Mouse (Mus musculus) spleen, adult 2 months (tissue): ENCODE measurements around the gene Gm44965. TPM values are rescaled to one million over a fixed set of nuclear protein-coding genes. Genes with fewer than 3 reads are reported as not detected.
A peak's percentile ranks its signal among the peaks of the same experiment; 100 is the strongest.

Experiments
- DNase-seq, 2 experiments: peaks; one replicate each; pipeline versions ENCODE4 v3.0.0 to v3.0.0-alpha.2; 2012 to 2021; ENCODE audit warnings: low spot score in 2 of 2, low read depth in 1 of 2
- H3K27ac ChIP-seq: fragments of 200-500 bp; 2 replicates; pipeline ENCODE4 v1.5.1; 2012; ENCODE audit warnings: low read length, inconsistent platforms; ENCODE audit not compliant: insufficient read depth
- H3K27me3 ChIP-seq: fragments of 200-500 bp; 2 replicates; pipeline ENCODE4 v1.6.1; 2012; ENCODE audit warnings: mild to moderate bottlenecking, moderate library complexity, low read length, inconsistent platforms; ENCODE audit not compliant: control insufficient read depth, insufficient read depth
- H3K36me3 ChIP-seq: fragments of 200-500 bp; 2 replicates; pipeline ENCODE4 v1.6.1; 2012; ENCODE audit warnings: mild to moderate bottlenecking, low read length, inconsistent platforms; ENCODE audit not compliant: control insufficient read depth, insufficient read depth
- H3K4me1 ChIP-seq: fragments of 200-500 bp; 2 replicates; pipeline ENCODE4 v1.6.1; 2011; ENCODE audit warnings: inconsistent platforms; ENCODE audit not compliant: control insufficient read depth, insufficient read depth, insufficient read length
- H3K4me3 ChIP-seq: fragments of 200-500 bp; 2 replicates; pipeline ENCODE4 v1.5.1; 2011; ENCODE audit warnings: mild to moderate bottlenecking, inconsistent platforms; ENCODE audit not compliant: insufficient read depth, insufficient read length; ENCODE audit errors: extremely low read depth
- CTCF ChIP-seq: fragments of 200-500 bp; IDR thresholded peaks from 2 replicates; pipeline ENCODE4 v1.5.1; 2011; ENCODE audit warnings: mild to moderate bottlenecking, inconsistent platforms; ENCODE audit not compliant: insufficient read depth, insufficient read length, insufficient replicate concordance; ENCODE audit errors: extremely low read depth
- POLR2A ChIP-seq: fragments of 200-500 bp; IDR thresholded peaks from 2 replicates; pipeline ENCODE4 v1.6.1; 2011; ENCODE audit warnings: low read depth, low read length, inconsistent platforms
- WGBS: fragments of 180-500 bp; shearing (Covaris S2); methylation state at CpG from one replicate; pipeline ENCODE4 v1.1.7; 2018; 5-methylcytosine and 5-hydroxymethylcytosine counted together
- polyA plus RNA-seq: library from polyadenylated mRNA; depleted of rRNA; stranded (reverse); fragments of >200 nt; gene quantifications from 2 replicates; pipeline ENCODE4 v1.2.3, GENCODE M21; 2012

Gene Gm44965
- polyA plus RNA-seq, 1 experiment = not detected

DNA sequence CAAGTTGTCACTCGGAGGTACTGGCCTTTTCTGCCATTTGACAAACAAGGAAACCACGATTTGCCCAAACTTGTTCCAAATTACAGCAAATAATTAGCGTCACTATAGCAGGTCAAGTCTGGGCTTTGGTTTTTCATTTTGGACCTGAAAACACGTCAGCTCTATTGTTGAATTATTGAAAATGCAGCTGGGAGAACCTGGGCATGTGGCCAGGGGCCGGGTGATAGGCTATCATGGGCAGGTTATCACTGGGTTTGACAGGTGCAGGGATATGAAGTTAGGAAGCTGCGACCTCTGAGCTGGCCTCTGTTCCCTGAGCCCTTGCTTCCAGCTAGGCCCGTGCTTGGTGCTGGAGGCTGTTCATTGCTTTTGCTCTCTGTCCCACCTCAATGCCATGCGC, 37.1 kb downstream of the Gm44965 start:
- no peak for DNase-seq
- TF ChIP-seq CTCF = no peak
- WGBS = 91% methylated on average over 8 of the region's 8 CpGs
- H3K4me1 ChIP-seq = peaks cover 12% of the 10 kb centered on the region
- no peaks in the 10 kb centered on the region for H3K36me3 ChIP-seq
- peaks cover 6% of the 10 kb centered on the region for H3K27me3 ChIP-seq
- no peak overlapping the region for H3K27ac ChIP-seq
- no peak overlapping the region for H3K4me3 ChIP-seq

- H3K36me3 ChIP-seq = no peaks in the 10 kb centered on the region
- 90% methylated on average over 2 of the region's 2 CpGs for WGBS
Observed at GRCm38 (mm10) chr6:48635105-48635504, 41.4 kb downstream of the Gm44965 start.

GRCm38 (mm10) chr6:48636515-48636914, 42.8 kb downstream of the Gm44965 start:
- Histone ChIP-seq H3K27ac (no peak overlapping the region), H3K27me3 (no peaks in the 10 kb centered on the region), H3K4me3 (no peak overlapping the region), H3K36me3 (no peaks in the 10 kb centered on the region), H3K4me1 (no peaks in the 10 kb centered on the region)
- TF ChIP-seq POLR2A (no peak), CTCF (no peak)
- DNase-seq = no peak
- WGBS = 91% methylated on average over 6 of the region's 6 CpGs

More at GRCm38 (mm10) chr6:48635105-48635504, 41.4 kb downstream of the Gm44965 start:
- no peak for TF ChIP-seq POLR2A
- TF ChIP-seq CTCF = no peak
- no peak overlapping the region for H3K4me3 ChIP-seq
- H3K27ac ChIP-seq = no peak overlapping the region
- no peaks in the 10 kb centered on the region for H3K27me3 ChIP-seq
- DNase-seq = no peak
- H3K4me1 ChIP-seq = no peaks in the 10 kb centered on the region

GRCm38 (mm10) chr6:48637811-48638500, 44.2 kb downstream of the Gm44965 start:
- no peak overlapping the region for H3K4me3 ChIP-seq
- no peaks in the 10 kb centered on the region for H3K4me1 ChIP-seq
- WGBS = 74% methylated on average over 6 of the region's 6 CpGs
- TF ChIP-seq POLR2A = no peak
- TF ChIP-seq CTCF = no peak
- no peaks in the 10 kb centered on the region for H3K27me3 ChIP-seq
- H3K27ac ChIP-seq = no peak overlapping the region
- H3K36me3 ChIP-seq = no peaks in the 10 kb centered on the region
- no peak for DNase-seq

- Histone ChIP-seq H3K4me1 (no peaks in the 10 kb centered on the region), H3K27ac (no peak overlapping the region), H3K27me3 (no peaks in the 10 kb centered on the region), H3K4me3 (no peak overlapping the region), H3K36me3 (no peaks in the 10 kb centered on the region)
- 81% methylated on average over 2 of the region's 2 CpGs for WGBS
- no peak for DNase-seq
- TF ChIP-seq POLR2A (no peak), CTCF (no peak)
Observed at GRCm38 (mm10) chr6:48638553-48638952, 44.8 kb downstream of the Gm44965 start.

GRCm38 (mm10) chr6:48641391-48641790, 47.6 kb downstream of the Gm44965 start:
- peaks cover 4% of the 10 kb centered on the region; the same call in 1 of the 2 replicates for H3K4me1 ChIP-seq
- no peak overlapping the region for H3K27ac ChIP-seq
- DNase-seq = no peak
- no peaks in the 10 kb centered on the region for H3K36me3 ChIP-seq
- H3K4me3 ChIP-seq = no peak overlapping the region
- no peak for TF ChIP-seq POLR2A
- no peak for TF ChIP-seq CTCF
- 78% methylated on average over 6 of the region's 6 CpGs for WGBS
- H3K27me3 ChIP-seq = no peaks in the 10 kb centered on the region

GRCm38 (mm10) chr6:48642764-48643292, 49.1 kb downstream of the Gm44965 start:
- peak in 1 of 2 experiments; percentile 52 for DNase-seq
- TF ChIP-seq POLR2A (no peak), CTCF (peak; percentile 18; the same call in 1 of the 2 replicates)
- H3K4me3 ChIP-seq = no peak overlapping the region
- no peak overlapping the region for H3K27ac ChIP-seq
- no peaks in the 10 kb centered on the region for H3K27me3 ChIP-seq
- no peaks in the 10 kb centered on the region for H3K36me3 ChIP-seq
- H3K4me1 ChIP-seq = peaks cover 6% of the 10 kb centered on the region; the same call in 1 of the 2 replicates
- 21% methylated on average over 4 of the region's 4 CpGs for WGBS
